Mouse (Mus musculus) right cerebral cortex, postnatal 14 days (tissue): ENCODE measurements around the gene Rhbdd1.

Source experiments
- DNase-seq: peaks from one replicate; pipeline ENCODE4 v3.0.0; 2022

Rhbdd1 gene

GRCm38 (mm10) chr1:82316111-82316745 lies at the start of gene Rhbdd1:
Gene Rhbdd1, plus strand, starts transcription at chr1:82316452.
- DNase-seq: peak; percentile 99

GRCm38 (mm10) chr1:82267547-82267946 lies 48.7 kb upstream of the Rhbdd1 start:
- DNase-seq: no peak

- DNase-seq: no peak
These were observed 44.0 kb upstream of the Rhbdd1 start for GRCm38 (mm10) chr1:82272231-82272630.

- no peak for DNase-seq
These were observed 42.7 kb upstream of the Rhbdd1 start for GRCm38 (mm10) chr1:82273529-82273928.

GRCm38 (mm10) chr1:82274361-82274760 lies 41.9 kb upstream of the Rhbdd1 start:
- no peak for DNase-seq

GRCm38 (mm10) chr1:82279768-82280167 lies 36.5 kb upstream of the Rhbdd1 start:
- no peak for DNase-seq

GRCm38 (mm10) chr1:82281823-82282222 lies 34.4 kb upstream of the Rhbdd1 start:
- no peak for DNase-seq

GRCm38 (mm10) chr1:82282992-82283611 lies 33.1 kb upstream of the Rhbdd1 start:
- DNase-seq: peak; percentile 87

GRCm38 (mm10) chr1:82283901-82284301 lies 32.4 kb upstream of the Rhbdd1 start:
- DNase-seq: no peak

- DNase-seq: no peak
These were observed 31.8 kb upstream of the Rhbdd1 start for GRCm38 (mm10) chr1:82284403-82284802.

- no peak for DNase-seq
These were observed 30.6 kb upstream of the Rhbdd1 start for GRCm38 (mm10) chr1:82285461-82286189.

GRCm38 (mm10) chr1:82286190-82287051 lies 29.8 kb upstream of the Rhbdd1 start:
- no peak for DNase-seq

- DNase-seq: peak; percentile 11
These were observed 29.0 kb upstream of the Rhbdd1 start for GRCm38 (mm10) chr1:82287052-82287775.

GRCm38 (mm10) chr1:82287776-82288325 lies 28.4 kb upstream of the Rhbdd1 start:
- DNase-seq: no peak

- peak; percentile 23 for DNase-seq
These were observed 27.7 kb upstream of the Rhbdd1 start for GRCm38 (mm10) chr1:82288421-82288990.

- DNase-seq: peak; percentile 13
These were observed 26.9 kb upstream of the Rhbdd1 start for GRCm38 (mm10) chr1:82289116-82289989.

GRCm38 (mm10) chr1:82289990-82290681 lies 26.1 kb upstream of the Rhbdd1 start:
- DNase-seq: peak; percentile 64

- DNase-seq: peak; percentile 82
These were observed 25.5 kb upstream of the Rhbdd1 start for GRCm38 (mm10) chr1:82290723-82291150.

- peak; percentile 84 for DNase-seq
These were observed 25.0 kb upstream of the Rhbdd1 start, which contains the start of gene Irs1 for GRCm38 (mm10) chr1:82291151-82291797. Gene Irs1, minus strand, starts transcription at chr1:82291416.
